Mouse (Mus musculus): Measurements from ENCODE around the gene Tuba8.

GRCm38 (mm10) chr6:121226043-121226442 is 15.5 kb downstream of the Tuba8 start:
- TF ChIP-seq EP300 (IDR thresholded peaks at IDR 0.05; ENCODE audit: insufficient read depth, low read depth, low read length) = no peak
- TF ChIP-seq CTCF (IDR thresholded peaks at IDR 0.05; ENCODE audit: low read depth, low read length) = no peak

All from ES-Bruce4 (cell line).